Mouse (Mus musculus): ENCODE results near the gene Auts2. TPM values are rescaled to one million over a fixed set of nuclear protein-coding genes. Genes with fewer than 3 reads are reported as not detected.

The Auts2 gene
- total and polyA plus RNA-seq, 3 experiments: not detected

- Histone ChIP-seq H3K27me3 (replicated peaks) (no peaks in the 10 kb centered on the region), H3K4me2 (ENCODE audit: insufficient read depth, low read depth, poor library complexity, severe bottlenecking) (no peak overlapping the region), H3K9me3 (replicated peaks; ENCODE audit: low read length) (peaks cover 75% of the 10 kb centered on the region), H3K27ac (ENCODE audit: insufficient read depth, low read depth) (no peak overlapping the region), H3K36me3 (replicated peaks in 1 of 2; ENCODE audit: control insufficient read depth in 1 of 2, insufficient read depth in 1 of 2, low read length in 1 of 2) (no peaks in the 10 kb centered on the region), H3K9ac (ENCODE audit: insufficient read depth, low read depth) (no peak overlapping the region), H3K4me1 (ENCODE audit: control insufficient read depth in 1 of 2, insufficient read depth in 2 of 2) (no peaks in the 10 kb centered on the region), H3K79me2 (replicated peaks; ENCODE audit: control insufficient read depth, extremely low read depth, insufficient read depth, poor library complexity, severe bottlenecking) (no peaks in the 10 kb centered on the region), H3K4me3 (replicated peaks in 1 of 3; ENCODE audit: low read depth in 2 of 3, low read length in 2 of 3, poor library complexity in 1 of 3) (no peak overlapping the region)
- in situ Hi-C loops (cut with MboI; ENCODE audit: low pct_ligation_motif_present, low pct_unique_long_range_greater_than_20kb, low sequenced_read_pairs): no loop called here
- no peak for TF ChIP-seq TBP (conservative IDR thresholded peaks at IDR 0.05; ENCODE audit: low read depth, low read length)
- TF ChIP-seq USF2 (conservative IDR thresholded peaks at IDR 0.05; ENCODE audit: low read depth, low read length): no peak
- TF ChIP-seq UBTF (IDR thresholded peaks at IDR 0.05; ENCODE audit: low read depth, low read length): no peak
- TF ChIP-seq SIN3A (IDR thresholded peaks at IDR 0.05; ENCODE audit: low read length): no peak
- dilution Hi-C loops (cut with MboI; ENCODE audit: extremely low pct_ligation_motif_present, extremely low pct_unique_long_range_greater_than_20kb, low sequenced_read_pairs): no loop called here
- no peak for DNase-seq (ENCODE audit: extremely low read depth)
Measured at GRCm38 (mm10) chr5:132467364-132467743, 75.8 kb downstream of the Auts2 start.

GRCm38 (mm10) chr5:132466427-132467363 is 76.4 kb downstream of the Auts2 start:
- Histone ChIP-seq H3K9me3 (replicated peaks; ENCODE audit: low read length) (peaks cover 74% of the 10 kb centered on the region), H3K36me3 (replicated peaks in 1 of 2; ENCODE audit: control insufficient read depth in 1 of 2, insufficient read depth in 1 of 2, low read length in 1 of 2) (no peaks in the 10 kb centered on the region), H3K4me1 (ENCODE audit: control insufficient read depth in 1 of 2, insufficient read depth in 2 of 2) (no peaks in the 10 kb centered on the region), H3K27ac (ENCODE audit: insufficient read depth, low read depth) (no peak overlapping the region), H3K79me2 (replicated peaks; ENCODE audit: control insufficient read depth, extremely low read depth, insufficient read depth, poor library complexity, severe bottlenecking) (no peaks in the 10 kb centered on the region), H3K4me3 (replicated peaks in 1 of 3; ENCODE audit: low read depth in 2 of 3, low read length in 2 of 3, poor library complexity in 1 of 3) (no peak overlapping the region), H3K9ac (ENCODE audit: insufficient read depth, low read depth) (no peak overlapping the region), H3K4me2 (ENCODE audit: insufficient read depth, low read depth, poor library complexity, severe bottlenecking) (no peak overlapping the region), H3K27me3 (replicated peaks) (no peaks in the 10 kb centered on the region)
- in situ Hi-C loops (cut with MboI; ENCODE audit: low pct_ligation_motif_present, low pct_unique_long_range_greater_than_20kb, low sequenced_read_pairs): no loop called here
- no peak for DNase-seq (ENCODE audit: extremely low read depth)
- TF ChIP-seq SMC3 (IDR thresholded peaks at IDR 0.05; ENCODE audit: low read depth, low read length): no peak
- TF ChIP-seq NELFE (IDR thresholded peaks at IDR 0.05; ENCODE audit: low read depth, low read length): no peak
- no peak for TF ChIP-seq RAD21 (IDR thresholded peaks at IDR 0.05; ENCODE audit: low read depth, low read length)
- dilution Hi-C loops (cut with MboI; ENCODE audit: extremely low pct_ligation_motif_present, extremely low pct_unique_long_range_greater_than_20kb, low sequenced_read_pairs): no loop called here

GRCm38 (mm10) chr5:132462560-132462959 is 80.6 kb downstream of the Auts2 start:
- Histone ChIP-seq H3K9ac (ENCODE audit: insufficient read depth, low read depth) (no peak overlapping the region), H3K4me2 (ENCODE audit: insufficient read depth, low read depth, poor library complexity, severe bottlenecking) (no peak overlapping the region), H3K36me3 (replicated peaks in 1 of 2; ENCODE audit: control insufficient read depth in 1 of 2, insufficient read depth in 1 of 2, low read length in 1 of 2) (no peaks in the 10 kb centered on the region), H3K4me1 (ENCODE audit: control insufficient read depth in 1 of 2, insufficient read depth in 2 of 2) (no peaks in the 10 kb centered on the region), H3K79me2 (replicated peaks; ENCODE audit: control insufficient read depth, extremely low read depth, insufficient read depth, poor library complexity, severe bottlenecking) (no peaks in the 10 kb centered on the region), H3K4me3 (replicated peaks in 1 of 3; ENCODE audit: low read depth in 2 of 3, low read length in 2 of 3, poor library complexity in 1 of 3) (no peak overlapping the region), H3K9me3 (replicated peaks; ENCODE audit: low read length) (peaks cover 57% of the 10 kb centered on the region), H3K27ac (ENCODE audit: insufficient read depth, low read depth) (no peak overlapping the region), H3K27me3 (replicated peaks) (no peaks in the 10 kb centered on the region)
- in situ Hi-C loops (cut with MboI; ENCODE audit: low pct_ligation_motif_present, low pct_unique_long_range_greater_than_20kb, low sequenced_read_pairs) (no loop called here), dilution Hi-C loops (cut with MboI; ENCODE audit: extremely low pct_ligation_motif_present, extremely low pct_unique_long_range_greater_than_20kb, low sequenced_read_pairs) (no loop called here)
- TF ChIP-seq ZC3H11A (IDR thresholded peaks at IDR 0.05; ENCODE audit: low read depth, low read length) (no peak), POLR2A (IDR thresholded peaks at IDR 0.05; ENCODE audit: low read depth, low read length) (no peak), TCF12 (IDR thresholded peaks at IDR 0.05; ENCODE audit: low read depth, low read length) (no peak), MAFK (IDR thresholded peaks at IDR 0.05; ENCODE audit: insufficient replicate concordance, low read length) (no peak), CHD2 (IDR thresholded peaks at IDR 0.05; ENCODE audit: low read length) (no peak), ETS1 (conservative IDR thresholded peaks at IDR 0.05; ENCODE audit: low read depth, low read length) (no peak), SMC3 (IDR thresholded peaks at IDR 0.05; ENCODE audit: low read depth, low read length) (no peak), MAZ (IDR thresholded peaks at IDR 0.05; ENCODE audit: low read depth, low read length) (no peak), MXI1 (IDR thresholded peaks at IDR 0.05; ENCODE audit: low read depth, low read length) (no peak), ZMIZ1 (IDR thresholded peaks at IDR 0.05; ENCODE audit: low read depth, low read length) (no peak), CTCF (conservative IDR thresholded peaks at IDR 0.05 in 1 of 2, IDR thresholded peaks at IDR 0.05 in 1 of 2; ENCODE audit: low read depth in 2 of 2, low read length in 2 of 2) (no peak), RAD21 (IDR thresholded peaks at IDR 0.05; ENCODE audit: low read depth, low read length) (no peak), MAX (IDR thresholded peaks at IDR 0.05; ENCODE audit: low read length) (no peak), TBP (conservative IDR thresholded peaks at IDR 0.05; ENCODE audit: low read depth, low read length) (no peak), EP300 (IDR thresholded peaks at IDR 0.05; ENCODE audit: low read length) (no peak), BHLHE40 (IDR thresholded peaks at IDR 0.05; ENCODE audit: low read depth, low read length) (no peak), RCOR1 (conservative IDR thresholded peaks at IDR 0.05; ENCODE audit: low read depth, low read length) (no peak), USF1 (IDR thresholded peaks at IDR 0.05; ENCODE audit: low read depth, low read length) (no peak), NELFE (IDR thresholded peaks at IDR 0.05; ENCODE audit: low read depth, low read length) (no peak), PAX5 (IDR thresholded peaks at IDR 0.05; ENCODE audit: low read length) (no peak)
- DNase-seq (ENCODE audit: extremely low read depth): no peak

Measured in CH12.LX (cell line).